Mouse (Mus musculus) stomach, embryonic 14.5 days (tissue): ENCODE measurements around the gene Ccdc32. TPM values are rescaled to one million over a fixed set of nuclear protein-coding genes. Genes with fewer than 3 reads are reported as not detected.
"Not testable (repeated sequence)": the region's sequence is repeated elsewhere in the genome, so short reads cannot be mapped to it uniquely, and the experiment has no call there.

Source experiments
- ATAC-seq: fragments of 200-750 bp; cut with Nextera tagmentation; 2 replicates; pipeline ENCODE4 v1.8.0; 2017; ENCODE audit warnings: low read depth, moderate TSS enrichment; ENCODE audit not compliant: insufficient number of reproducible peaks, insufficient read depth, low FRiP score
- H3K27ac ChIP-seq: fragments of 300-500 bp; sonication (generic); 2 replicates; pipeline ENCODE4 v1.5.1; 2014; ENCODE audit warnings: mild to moderate bottlenecking, low read length, moderate library complexity, mixed read lengths
- H3K27me3 ChIP-seq: fragments of 300-500 bp; sonication (generic); 2 replicates; pipeline ENCODE4 v1.6.1; 2014; ENCODE audit warnings: low read length, control low read depth, mixed read lengths; ENCODE audit not compliant: control insufficient read depth, insufficient read depth
- H3K36me3 ChIP-seq: fragments of 300-500 bp; sonication (generic); 2 replicates; pipeline ENCODE4 v1.6.1; 2014; ENCODE audit warnings: mild to moderate bottlenecking, control low read depth, low read length, moderate library complexity, mixed read lengths; ENCODE audit not compliant: control insufficient read depth, insufficient read depth
- H3K4me1 ChIP-seq: fragments of 300-500 bp; sonication (generic); 2 replicates; pipeline ENCODE4 v1.6.1; 2014; ENCODE audit warnings: low read length, control low read depth, mixed read lengths; ENCODE audit not compliant: control insufficient read depth, insufficient read depth
- H3K4me2 ChIP-seq: fragments of 300-500 bp; sonication (generic); replicated peaks from 2 replicates; pipeline ENCODE4 v1.6.1; 2014; ENCODE audit warnings: low read depth, low read length, control low read depth
- H3K4me3 ChIP-seq: fragments of 300-500 bp; sonication (generic); 2 replicates; pipeline ENCODE4 v1.5.1; 2014; ENCODE audit warnings: low read depth, low read length, control low read depth
- H3K9ac ChIP-seq: fragments of 300-500 bp; sonication (generic); replicated peaks from 2 replicates; pipeline ENCODE4 v1.6.1; 2014; ENCODE audit warnings: low read depth, mild to moderate bottlenecking, control low read depth, low read length, moderate library complexity, mixed read lengths
- H3K9me3 ChIP-seq: fragments of 300-500 bp; sonication (generic); 2 replicates; pipeline ENCODE4 v1.6.1; 2016; ENCODE audit warnings: low read depth, low read length, control low read depth; ENCODE audit not compliant: control insufficient read depth
- WGBS: fragments of 180-500 bp; shearing (Covaris S2); extraction: QIAGEN DNeasy Blood & Tissue Kit; methylation state at CpG from one replicate; pipeline ENCODE4 v1.1.7; 2014; 5-methylcytosine and 5-hydroxymethylcytosine counted together
- polyA plus RNA-seq: library from polyadenylated mRNA; unstranded; fragments of >200 nt; fragmentation: Nextera tagmentation; extraction: Ambion mirVana; gene quantifications from 2 replicates; pipeline ENCODE4 v1.2.1, GENCODE M21; 2014

The Ccdc32 gene
- polyA plus RNA-seq, 1 experiment from 2014 or later: 23.5 TPM

DNA sequence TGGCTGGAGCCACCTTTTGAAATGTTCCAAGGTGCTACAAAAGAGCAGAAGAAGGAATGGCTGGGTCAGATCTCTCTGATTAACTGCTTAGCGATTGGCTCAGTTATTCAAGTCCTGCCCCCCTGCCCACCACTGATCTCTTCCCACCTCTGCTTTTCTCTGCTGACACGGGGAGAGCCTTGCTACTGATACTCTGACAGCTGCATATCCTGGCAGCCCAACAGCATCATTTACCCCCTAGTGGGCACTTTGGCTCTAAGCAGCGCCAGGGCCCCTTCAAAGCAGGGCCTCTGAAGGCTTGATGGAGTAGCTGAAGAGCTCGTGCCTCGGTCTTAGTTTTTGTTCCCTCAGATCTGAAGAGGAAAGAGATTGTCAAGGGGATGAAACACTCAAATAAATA is 10.1 kb downstream of the Ccdc32 start:
- no peak overlapping the region; the same call in 1 of the 2 replicates for H3K4me2 ChIP-seq
- no peak overlapping the region for H3K4me3 ChIP-seq
- 0 out of 2 replicates have a peak, but pooled peaks have one; percentile 4 for ATAC-seq
- peak overlapping the region; percentile 75 for H3K27ac ChIP-seq
- H3K36me3 ChIP-seq: peaks cover 3% of the 10 kb centered on the region; the same call in 1 of the 2 replicates
- H3K9ac ChIP-seq: no peak overlapping the region
- no peaks in the 10 kb centered on the region for H3K27me3 ChIP-seq
- no peaks in the 10 kb centered on the region for H3K9me3 ChIP-seq
- H3K4me1 ChIP-seq: peaks cover 4% of the 10 kb centered on the region; the same call in 1 of the 2 replicates
- 16% methylated on average over 5 of the region's 5 CpGs for WGBS

DNA sequence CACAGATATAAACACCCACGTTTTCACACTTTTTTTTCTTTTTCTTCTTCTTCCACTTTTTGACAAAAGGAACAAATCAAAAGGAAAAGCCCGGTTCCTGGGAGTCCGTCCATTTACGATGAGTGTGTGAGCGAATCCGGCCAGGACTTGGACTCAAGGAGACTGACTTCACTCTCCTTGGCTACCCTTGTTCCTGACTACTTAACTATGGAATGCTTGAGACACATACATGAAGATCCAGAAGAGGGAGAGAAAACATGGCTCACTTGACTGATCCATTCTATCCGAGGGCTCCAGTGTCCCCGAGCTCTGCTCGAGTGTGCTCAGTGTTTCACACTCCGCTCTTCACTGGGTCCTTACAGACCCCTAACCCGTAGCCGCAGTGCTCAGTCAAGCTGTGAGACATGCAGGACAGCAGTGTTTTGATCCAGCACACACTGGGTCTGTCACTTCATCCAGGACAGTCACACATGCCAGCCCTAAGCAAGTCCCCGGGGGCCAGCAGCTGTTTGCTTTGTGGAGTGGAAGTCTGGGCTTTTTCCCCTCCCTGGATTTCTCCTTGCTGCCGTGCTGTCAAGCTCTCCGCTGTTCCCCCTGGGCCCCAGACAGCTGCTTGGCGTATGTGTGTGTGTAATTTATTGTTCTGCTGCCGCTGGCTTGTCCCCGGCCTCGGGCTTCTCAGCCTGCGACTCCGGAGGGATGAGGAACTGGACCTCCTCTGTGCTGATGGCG is 10.6 kb downstream of the Ccdc32 start:
- Histone ChIP-seq H3K4me2 (no peak overlapping the region; the same call in 1 of the 2 replicates), H3K4me3 (no peak overlapping the region), H3K9ac (no peak overlapping the region), H3K4me1 (peaks cover 4% of the 10 kb centered on the region; the same call in 1 of the 2 replicates), H3K27me3 (no peaks in the 10 kb centered on the region), H3K27ac (peak overlapping the region; percentile 75), H3K9me3 (no peaks in the 10 kb centered on the region), H3K36me3 (peaks cover 3% of the 10 kb centered on the region; the same call in 1 of the 2 replicates)
- 43% methylated on average over 22 of the region's 22 CpGs for WGBS
- ATAC-seq: peak; percentile 53; the same call in 1 of the 2 replicates

DNA sequence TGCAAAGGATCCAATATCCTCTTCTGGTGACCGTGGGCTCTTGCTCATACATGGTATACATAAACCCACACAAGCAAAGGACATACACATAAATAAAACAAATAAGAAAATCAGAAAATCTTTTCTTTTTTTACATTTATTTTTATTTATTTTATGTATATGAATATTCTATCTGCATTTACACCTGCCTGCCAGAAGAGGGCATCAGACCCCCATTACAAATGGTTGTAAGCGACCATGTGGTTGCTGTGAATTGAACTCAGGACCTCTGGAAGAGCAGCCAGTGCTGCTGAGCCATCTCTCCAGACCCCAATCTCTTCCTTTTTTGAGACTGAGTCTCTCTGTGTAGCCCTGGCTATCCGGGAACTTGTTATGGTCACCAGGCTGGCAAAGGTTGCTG is 11.5 kb downstream of the Ccdc32 start:
- Histone ChIP-seq H3K27ac (no peak overlapping the region), H3K4me1 (peaks cover 4% of the 10 kb centered on the region; the same call in 1 of the 2 replicates), H3K4me2 (no peak overlapping the region), H3K9me3 (no peaks in the 10 kb centered on the region), H3K36me3 (peaks cover 3% of the 10 kb centered on the region; the same call in 1 of the 2 replicates), H3K9ac (no peak overlapping the region), H3K27me3 (no peaks in the 10 kb centered on the region), H3K4me3 (no peak overlapping the region)
- ATAC-seq: no peak
- 95% methylated on average over 3 of the region's 3 CpGs for WGBS

DNA sequence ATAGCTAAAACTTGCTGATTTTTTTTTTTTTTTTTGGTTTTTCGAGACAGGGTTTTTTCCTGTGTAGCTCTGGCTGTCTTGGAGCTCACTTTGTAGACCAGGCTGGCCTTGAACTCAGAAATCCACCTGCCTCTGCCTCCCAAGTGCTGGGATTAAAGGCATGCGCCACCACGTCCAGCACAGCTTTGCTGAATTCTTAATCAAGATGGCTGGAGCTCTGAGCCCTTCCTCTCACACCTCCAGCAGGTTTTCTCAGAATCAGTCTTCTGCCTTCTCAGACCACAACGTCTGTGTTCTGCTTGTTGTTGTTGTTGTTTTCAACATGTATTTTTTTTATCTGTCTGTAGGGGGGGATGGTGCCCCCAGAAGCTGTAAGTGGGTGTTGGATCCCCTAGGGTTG is 12.9 kb downstream of the Ccdc32 start:
- H3K4me1 ChIP-seq, H3K36me3 ChIP-seq, H3K27me3 ChIP-seq, H3K9me3 ChIP-seq, H3K4me2 ChIP-seq, ATAC-seq, H3K9ac ChIP-seq, H3K27ac ChIP-seq, H3K4me3 ChIP-seq: not testable (repeated sequence)
- WGBS: 83% methylated on average over 4 of the region's 4 CpGs

DNA sequence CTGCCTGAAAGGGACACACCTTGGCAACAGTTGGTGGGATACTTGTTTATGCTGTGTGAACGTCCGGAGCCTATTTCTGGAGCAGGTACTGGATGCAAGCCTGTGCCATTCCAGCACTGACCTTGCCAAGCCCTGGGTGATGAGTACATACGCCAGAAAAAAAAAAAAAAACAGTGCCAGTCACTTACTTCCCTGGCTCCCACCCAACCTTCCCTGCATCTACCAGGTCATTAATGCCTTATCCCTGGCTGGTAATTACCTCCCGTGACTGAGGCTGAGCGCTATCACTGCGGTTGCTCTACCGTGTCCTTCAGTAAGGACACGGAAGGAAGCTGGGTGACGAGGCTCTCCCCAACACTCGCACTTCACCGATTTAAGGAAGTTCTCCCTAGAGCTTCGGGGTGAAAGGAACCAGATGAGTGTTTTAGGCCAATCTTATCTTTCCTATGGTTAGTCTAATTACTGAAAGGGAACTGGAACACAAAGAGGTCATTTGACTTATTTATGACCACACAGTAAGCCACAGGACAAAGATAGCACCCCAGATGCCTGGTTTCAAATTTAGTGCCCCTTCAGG is 13.5 kb downstream of the Ccdc32 start:
- no peaks in the 10 kb centered on the region for H3K36me3 ChIP-seq
- no peak overlapping the region for H3K9ac ChIP-seq
- ATAC-seq: no peak
- WGBS: 77% methylated on average over 12 of the region's 12 CpGs
- no peaks in the 10 kb centered on the region for H3K9me3 ChIP-seq
- no peak overlapping the region for H3K4me2 ChIP-seq
- peaks cover 4% of the 10 kb centered on the region; the same call in 1 of the 2 replicates for H3K4me1 ChIP-seq
- H3K4me3 ChIP-seq: no peak overlapping the region
- no peaks in the 10 kb centered on the region for H3K27me3 ChIP-seq
- H3K27ac ChIP-seq: no peak overlapping the region

DNA sequence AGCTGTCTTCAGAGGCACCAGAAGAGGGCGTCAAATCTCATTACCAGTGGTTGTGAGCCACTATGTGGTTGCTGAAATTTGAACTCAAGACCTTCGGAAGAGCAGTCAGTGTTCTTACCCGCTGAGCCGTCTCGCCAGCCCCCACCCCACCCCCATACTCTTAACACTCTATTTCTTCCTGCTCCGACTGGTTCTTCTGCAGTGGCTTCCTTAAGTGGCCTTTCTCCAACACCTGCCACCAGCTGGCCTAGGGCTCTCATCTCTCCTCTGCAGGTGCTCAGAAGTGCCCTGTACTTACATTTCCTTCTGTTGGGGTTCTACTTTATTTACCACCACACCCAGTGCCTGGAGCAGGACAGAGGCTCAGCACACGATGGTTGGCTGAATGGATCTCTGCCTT is 14.2 kb downstream of the Ccdc32 start:
- H3K4me1 ChIP-seq: peaks cover 4% of the 10 kb centered on the region; the same call in 1 of the 2 replicates
- no peaks in the 10 kb centered on the region for H3K36me3 ChIP-seq

DNA sequence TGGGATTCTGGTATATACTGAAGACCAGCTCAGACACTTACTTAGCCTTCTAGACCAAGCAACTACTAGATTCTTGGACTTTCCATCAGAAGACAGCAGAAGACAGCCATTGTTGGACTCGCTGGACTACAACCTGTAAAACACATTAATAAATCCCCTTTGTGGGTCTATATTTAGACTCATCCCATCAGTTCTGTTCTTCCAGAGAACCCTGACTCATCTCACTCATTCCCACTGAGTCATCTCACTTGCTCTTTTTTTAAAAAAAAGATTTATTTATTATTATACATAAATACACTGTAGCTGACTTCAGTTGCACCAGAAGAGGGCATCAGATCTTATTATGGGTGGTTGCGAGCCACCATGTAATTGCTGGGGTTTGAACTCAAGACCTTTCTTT is 19.8 kb downstream of the Ccdc32 start:
- H3K4me1 ChIP-seq: no peaks in the 10 kb centered on the region
- H3K4me2 ChIP-seq: no peak overlapping the region
- no peak overlapping the region for H3K9ac ChIP-seq
- H3K9me3 ChIP-seq: no peaks in the 10 kb centered on the region
- 88% methylated on average over 2 of the region's 2 CpGs for WGBS
- no peak overlapping the region for H3K4me3 ChIP-seq
- no peak for ATAC-seq
- no peaks in the 10 kb centered on the region for H3K36me3 ChIP-seq
- no peaks in the 10 kb centered on the region for H3K27me3 ChIP-seq
- no peak overlapping the region for H3K27ac ChIP-seq

More for the DNA sequence above, 14.2 kb downstream of the Ccdc32 start:
- Histone ChIP-seq H3K9me3 (no peaks in the 10 kb centered on the region), H3K27me3 (no peaks in the 10 kb centered on the region), H3K4me3 (no peak overlapping the region), H3K4me2 (no peak overlapping the region), H3K27ac (no peak overlapping the region), H3K9ac (no peak overlapping the region)
- 69% methylated on average over 7 of the region's 7 CpGs for WGBS
- ATAC-seq: no peak

DNA sequence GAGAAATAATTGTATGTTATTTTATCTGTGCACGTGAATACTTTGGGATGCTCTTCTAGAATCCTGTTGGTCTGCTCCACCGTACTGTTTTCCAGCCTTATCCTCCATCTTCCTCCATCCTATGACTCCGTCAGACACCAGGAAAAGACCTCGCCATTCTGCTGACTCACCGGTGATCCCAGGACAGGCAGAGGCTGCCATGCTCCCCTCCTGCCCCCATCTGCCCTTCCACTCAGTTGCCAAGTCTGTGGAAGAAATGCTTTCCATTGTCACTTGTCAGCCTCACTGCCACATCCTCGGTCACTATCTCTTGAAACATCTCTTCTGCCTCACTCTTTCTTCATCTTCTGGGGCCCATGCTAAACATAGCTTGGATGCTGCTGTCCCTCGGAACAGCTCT is 22.3 kb downstream of the Ccdc32 start:
- Histone ChIP-seq H3K4me2 (no peak overlapping the region), H3K4me1 (no peaks in the 10 kb centered on the region), H3K9me3 (no peaks in the 10 kb centered on the region), H3K36me3 (no peaks in the 10 kb centered on the region), H3K27ac (no peak overlapping the region), H3K4me3 (no peak overlapping the region), H3K27me3 (no peaks in the 10 kb centered on the region), H3K9ac (no peak overlapping the region)
- 79% methylated on average over 7 of the region's 7 CpGs for WGBS
- ATAC-seq: no peak
